Mouse (Mus musculus): ENCODE data around the gene Lrig1.

DNA sequence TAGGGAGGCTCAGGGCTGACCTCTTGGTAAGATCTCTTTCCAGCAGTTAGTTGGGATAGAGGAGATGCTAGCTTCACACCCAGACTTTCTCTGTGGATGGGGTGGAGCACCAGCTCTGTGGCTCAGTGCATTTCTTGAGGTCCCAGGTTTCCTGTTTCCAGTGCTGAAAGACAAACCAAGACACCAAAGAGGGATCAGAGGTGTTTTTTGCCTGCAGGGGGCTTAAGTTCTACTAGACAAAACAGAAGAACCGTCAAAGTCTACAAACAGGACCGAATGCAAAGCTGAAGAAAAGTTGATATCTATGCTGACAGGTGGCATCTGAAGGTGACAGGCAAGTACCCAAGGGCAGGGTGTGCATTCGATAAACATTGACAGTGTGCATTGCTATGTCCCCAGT lies 49.7 kb upstream of the Lrig1 start:
- TF ChIP-seq POLR2A (IDR thresholded peaks at IDR 0.05; ENCODE audit: low read depth, low read length): no peak
- no peak for TF ChIP-seq CTCF (IDR thresholded peaks at IDR 0.05; ENCODE audit: borderline replicate concordance, insufficient read depth, low read length)
